Mouse (Mus musculus) fibroblast of lung, adult 2 months (primary cell): ENCODE results near the gene Cypt4.
"Not testable (repeated sequence)": the region's sequence is repeated elsewhere in the genome, so short reads cannot be mapped to it uniquely, and the experiment has no call there.

ENCODE experiments used
- DNase-seq: peaks from one replicate; pipeline ENCODE4 v3.0.0-alpha.2; 2011; ENCODE audit warnings: low read depth

Gene Cypt4

DNA sequence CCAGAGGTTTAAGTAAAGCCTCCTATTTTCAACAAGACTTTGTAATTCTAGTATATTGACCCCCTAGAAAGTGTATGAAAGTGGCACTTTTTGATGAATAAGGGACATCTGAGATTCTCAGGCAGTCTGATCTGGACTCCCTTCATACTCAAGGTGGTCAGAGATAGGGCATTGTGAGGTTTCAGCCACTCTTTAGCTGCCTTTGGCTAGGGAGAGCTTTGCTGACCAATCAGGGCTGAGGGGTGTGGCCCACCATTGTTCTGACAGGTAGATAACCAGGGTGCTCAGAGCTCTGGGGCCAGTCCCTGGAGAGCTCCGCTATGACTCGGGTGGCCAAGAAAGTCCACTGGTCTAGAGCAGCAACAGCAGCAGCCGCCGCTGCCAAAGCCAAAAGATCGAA, at the start of gene Cypt4:
Gene Cypt4, plus strand, starts transcription at position 301 of the 400 bp plus-strand sequence.
- no peak for DNase-seq

DNA sequence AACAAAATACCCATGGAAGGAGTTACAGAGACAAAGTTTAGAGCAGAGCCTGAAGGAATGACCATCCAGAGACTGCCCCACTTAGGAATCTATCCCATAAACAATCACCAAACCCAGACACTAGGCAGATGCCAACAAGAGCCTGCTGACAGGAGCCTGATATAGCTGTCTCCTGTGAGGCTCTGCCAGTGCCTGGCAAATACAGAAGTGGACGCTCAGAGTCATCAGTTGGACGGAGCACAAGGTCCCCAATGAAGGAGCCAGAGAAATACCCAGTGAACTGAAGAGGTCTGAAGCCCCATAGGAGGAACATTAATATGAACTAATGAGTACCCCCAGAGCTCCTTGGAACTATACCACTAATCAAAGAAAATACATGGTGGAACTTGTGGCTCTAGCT, 12.3 kb downstream of the Cypt4 start:
- DNase-seq, result not testable (repeated sequence)
